Mouse (Mus musculus): Measurements from ENCODE around the gene Son.
A peak's percentile ranks its signal among the peaks of the same experiment; 100 is the strongest.
"Not testable (repeated sequence)": the region's sequence is repeated elsewhere in the genome, so short reads cannot be mapped to it uniquely, and the experiment has no call there.

The Son gene

DNA sequence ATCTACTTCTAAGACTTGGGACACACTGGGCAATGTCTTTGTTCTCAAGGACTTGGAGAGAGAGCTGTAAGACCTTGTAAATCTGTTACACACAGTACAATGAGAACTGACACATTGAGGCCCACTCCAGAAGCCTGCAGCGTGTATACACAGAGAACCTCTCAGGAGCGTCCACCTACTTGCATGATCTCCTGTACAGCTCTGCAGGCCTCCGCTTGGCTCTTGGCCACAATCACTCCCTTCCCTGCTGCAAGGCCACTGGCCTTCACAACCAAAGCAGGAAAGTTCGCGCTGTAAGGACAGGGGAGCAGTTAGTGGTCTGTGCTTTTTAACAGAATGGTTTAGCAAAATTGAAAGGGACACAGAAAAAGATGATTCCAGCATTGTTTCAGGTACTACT is 8.1 kb upstream of the Son start:
- DNase-seq (ENCODE audit: low spot score), result no peak

DNA sequence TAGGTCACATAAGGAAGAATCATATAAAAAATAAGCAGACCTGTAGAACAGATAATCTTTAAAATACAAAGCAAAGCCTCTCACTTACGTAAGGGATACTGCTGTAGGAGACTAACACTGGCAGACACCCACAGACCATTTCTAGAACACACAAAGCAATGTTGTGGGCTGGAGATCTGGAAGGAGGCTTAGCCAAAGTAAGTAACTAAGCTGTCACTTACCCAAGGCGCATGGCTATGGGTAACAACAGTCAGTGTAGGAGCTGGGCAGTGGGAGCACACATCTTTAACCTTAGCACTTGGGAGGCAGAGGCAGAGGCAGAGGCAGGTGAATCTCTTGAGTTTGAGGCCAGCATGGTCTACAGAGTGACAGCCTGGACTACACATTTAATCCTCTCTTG is 7.7 kb upstream of the Son start:
- no peak for DNase-seq (ENCODE audit: low spot score)

DNA sequence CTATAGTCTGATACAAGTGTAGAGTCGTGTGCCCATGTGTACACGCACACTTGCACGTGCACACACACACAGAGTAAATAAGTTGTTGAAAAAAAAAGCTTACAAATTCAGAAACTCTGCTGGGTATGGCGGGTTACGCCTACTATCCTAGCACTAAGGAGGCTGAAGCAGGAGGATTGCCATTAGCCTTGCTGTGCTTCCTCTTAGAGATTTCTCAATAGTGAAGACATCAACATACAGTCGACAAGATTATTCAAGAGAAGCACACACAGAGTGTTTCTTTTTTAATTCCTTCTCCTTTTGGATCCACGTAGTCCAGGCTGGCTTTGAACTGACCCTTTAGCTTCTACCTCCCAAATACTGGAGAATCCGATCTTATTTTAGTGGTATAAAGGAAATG is 7.1 kb upstream of the Son start:
- no peak for DNase-seq (ENCODE audit: low spot score)

DNA sequence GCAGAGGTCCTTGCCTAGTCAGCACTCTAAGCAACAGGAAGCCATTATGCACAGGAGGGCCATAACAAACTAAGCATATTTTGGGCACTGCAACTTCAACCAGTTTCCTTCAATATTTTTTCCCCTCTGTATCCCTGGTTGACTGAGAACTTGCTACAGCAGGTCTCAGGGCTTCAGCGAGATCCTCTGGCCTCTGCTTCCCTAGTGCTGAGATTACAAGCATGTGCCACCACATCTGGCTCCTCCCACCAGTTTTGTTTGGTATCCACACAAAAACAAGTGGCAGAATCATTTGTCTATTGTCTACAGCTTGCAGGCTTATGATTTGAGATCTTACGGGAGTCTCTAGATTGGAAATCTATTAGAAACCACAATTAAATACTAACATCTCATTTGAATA is 2.4 kb upstream of the Son start:
- peak; percentile 42 for DNase-seq (ENCODE audit: low spot score)

DNA sequence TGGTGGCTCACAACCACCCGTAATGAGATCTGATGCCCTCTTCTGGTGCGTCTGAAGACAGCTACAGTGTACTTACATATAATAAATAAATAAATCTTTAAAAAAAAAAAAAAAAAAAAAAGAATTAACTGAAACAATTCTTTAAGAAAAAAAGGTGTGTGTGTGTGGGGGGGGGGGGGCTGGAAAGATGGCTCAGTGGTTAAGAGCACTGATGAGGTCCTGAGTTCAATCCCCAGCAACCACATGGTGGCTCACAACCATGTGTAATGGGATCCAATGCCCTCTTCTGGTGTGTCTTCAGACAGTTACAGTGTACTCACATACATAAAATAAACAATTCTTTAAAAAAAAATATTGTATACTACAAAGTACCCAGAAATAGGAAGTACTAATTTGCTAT is 1.9 kb upstream of the Son start:
- not testable (repeated sequence) for DNase-seq (ENCODE audit: low spot score)

DNA sequence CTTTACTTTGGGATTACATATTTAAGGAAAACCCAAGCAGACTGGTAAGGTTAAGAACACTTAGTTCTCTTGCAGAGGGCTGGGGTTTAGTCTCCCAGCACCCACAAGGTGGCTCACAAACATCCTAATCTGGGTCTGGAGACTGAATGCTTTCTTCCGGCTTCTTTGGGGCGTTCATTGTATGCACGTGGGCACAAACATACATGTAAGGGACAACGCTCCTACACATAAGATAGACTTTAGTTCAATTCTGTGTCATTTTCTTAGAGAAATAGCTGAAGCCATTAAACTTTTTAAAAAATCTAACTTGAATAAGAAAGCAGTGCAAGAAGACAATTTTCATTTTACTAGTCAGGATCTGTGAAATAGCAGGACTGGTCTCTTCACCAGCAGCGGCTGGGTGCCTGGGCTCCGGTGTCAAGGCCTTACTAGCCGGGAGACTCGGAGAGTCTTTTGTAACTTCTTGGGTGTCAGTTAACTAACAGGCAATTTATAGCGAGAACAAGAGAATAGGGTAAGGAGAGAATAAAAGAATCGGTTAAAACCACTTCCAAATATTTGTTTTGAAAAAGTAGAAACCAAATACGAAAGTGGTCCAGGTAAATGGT is 1.2 kb upstream of the Son start:
- peak; percentile 61 for DNase-seq (ENCODE audit: low spot score)

DNA sequence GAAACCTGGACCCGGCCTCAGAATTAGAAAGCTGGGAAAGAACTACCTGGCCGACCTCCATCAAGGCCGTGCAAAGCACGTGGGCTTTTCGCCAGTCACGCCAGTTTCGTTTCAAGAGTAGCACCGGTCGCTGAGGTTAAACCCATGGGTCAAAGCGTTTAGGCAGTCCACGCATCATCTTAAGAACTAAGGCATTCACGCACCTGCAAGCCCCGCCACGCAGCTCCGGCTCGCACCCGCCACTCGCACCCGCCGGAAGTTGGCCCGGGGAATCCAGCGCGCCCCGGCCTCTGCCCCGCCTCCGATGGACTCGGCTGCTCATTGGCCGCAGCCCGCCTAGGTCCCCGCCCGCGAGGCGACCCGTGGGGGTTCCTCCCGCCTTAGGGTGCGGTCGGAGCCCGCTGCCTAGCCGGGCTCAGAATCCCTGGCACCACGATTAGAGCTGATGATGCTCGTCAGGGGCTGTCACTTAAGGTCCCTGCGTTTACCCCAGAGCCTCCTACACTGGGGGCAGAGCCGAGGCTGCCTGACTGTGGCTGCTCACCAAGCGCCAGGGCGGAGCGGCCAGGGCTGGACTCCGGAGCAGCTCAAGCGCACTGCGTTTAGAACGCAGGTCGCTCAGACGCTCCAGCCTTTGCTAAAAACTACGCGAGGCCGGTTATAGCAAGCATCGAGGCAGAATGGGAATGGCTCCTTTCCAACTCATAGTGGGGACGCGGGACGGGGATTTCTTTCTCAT is 456 bp upstream of the Son start, which contains the start of gene Gart:
TSS of gene Gart (minus strand) at position 272 of the 739 bp plus-strand sequence.
- peak; percentile 91 for DNase-seq (ENCODE audit: low spot score)

DNA sequence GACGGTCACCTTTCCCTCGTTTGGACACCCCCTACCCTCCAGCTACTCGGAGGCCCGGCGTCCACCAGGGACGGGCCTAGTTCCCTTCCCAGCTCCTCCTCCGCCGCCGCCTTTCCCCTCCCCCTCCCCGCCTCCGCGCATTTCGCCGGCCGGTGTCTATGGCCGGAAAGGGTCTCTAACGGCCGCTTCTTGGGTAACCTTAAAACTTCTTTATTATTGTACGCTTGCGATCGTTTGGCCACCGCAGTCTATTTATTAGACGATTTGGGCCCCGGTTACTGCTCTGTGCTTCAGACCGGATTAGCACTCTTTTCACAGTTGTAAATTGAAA is 879 bp downstream of the Son start:
- DNase-seq (ENCODE audit: low spot score), result peak; percentile 87

DNA sequence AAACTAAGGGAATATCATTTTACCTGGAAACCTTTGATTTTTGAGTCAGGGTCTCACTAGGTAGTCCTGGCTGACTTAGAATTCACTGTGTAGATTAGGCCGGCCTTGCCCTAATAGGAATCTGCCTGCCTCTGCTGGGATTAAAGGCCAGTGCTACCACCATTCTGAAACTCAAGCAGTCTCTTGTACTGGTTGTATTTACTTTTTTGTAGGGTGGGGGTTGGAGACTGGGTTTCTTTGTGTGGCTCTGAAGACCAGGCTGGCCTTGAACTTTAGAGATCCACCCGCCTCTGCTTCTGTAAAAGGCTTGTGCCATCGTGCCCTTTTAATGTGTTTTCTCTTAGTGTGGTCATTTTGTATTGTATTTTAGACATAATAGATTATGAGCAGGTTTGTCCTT is 1.9 kb downstream of the Son start:
- peak; percentile 25 for DNase-seq (ENCODE audit: low spot score)

DNA sequence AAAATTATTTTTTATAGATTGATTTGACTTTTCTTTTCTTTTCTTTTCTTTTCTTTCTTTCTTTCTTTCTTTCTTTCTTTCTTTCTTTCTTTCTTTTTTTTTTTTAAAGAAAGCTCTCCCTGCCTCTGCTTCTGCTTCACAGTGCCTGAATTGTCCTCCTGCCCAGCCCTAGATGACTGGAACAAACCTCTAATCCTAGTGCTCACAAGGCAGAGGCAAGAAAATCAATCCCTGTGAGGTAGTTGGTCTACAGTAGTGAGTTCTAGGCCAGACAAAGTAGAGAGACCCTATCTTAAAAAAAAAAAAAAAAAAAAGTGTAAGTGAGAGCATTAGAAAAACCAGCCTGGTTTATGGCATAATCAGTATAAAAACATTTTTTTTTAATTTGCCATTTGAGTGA is 2.5 kb downstream of the Son start:
- no peak for DNase-seq (ENCODE audit: low spot score)

DNA sequence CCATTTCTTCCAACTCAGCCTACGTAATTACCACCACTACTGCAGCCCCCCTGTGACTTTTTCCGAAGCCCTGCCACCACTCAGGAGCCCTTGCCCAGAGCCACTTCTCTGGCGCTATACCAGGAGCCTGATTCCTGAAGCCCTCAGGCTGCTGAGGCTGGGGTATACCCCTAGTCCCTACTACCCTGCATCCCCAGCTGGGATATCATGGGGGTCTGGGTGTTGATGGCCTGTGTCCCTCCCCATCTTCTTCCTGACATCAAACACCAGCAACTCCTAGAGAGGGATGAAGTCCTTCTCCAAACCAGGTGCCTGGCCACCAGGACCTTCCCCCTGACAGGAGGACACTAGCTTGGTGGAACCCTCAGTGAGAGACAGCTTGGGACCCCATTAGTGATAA is 4.9 kb downstream of the Son start:
- DNase-seq (ENCODE audit: low spot score), result no peak

DNA sequence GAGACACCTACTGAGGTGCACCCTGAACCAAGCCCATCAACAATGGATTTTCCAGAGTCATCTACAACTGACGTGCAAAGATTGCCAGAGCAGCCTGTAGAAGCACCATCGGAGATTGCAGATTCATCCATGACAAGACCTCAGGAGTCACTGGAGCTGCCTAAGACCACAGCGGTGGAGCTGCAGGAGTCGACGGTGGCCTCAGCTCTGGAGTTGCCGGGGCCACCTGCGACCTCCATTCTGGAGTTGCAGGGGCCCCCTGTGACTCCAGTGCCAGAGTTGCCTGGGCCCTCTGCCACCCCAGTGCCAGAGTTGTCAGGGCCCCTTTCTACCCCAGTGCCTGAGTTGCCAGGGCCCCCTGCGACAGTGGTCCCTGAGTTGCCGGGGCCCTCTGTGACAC is 8.0 kb downstream of the Son start:
- no peak for DNase-seq (ENCODE audit: low spot score)

DNA sequence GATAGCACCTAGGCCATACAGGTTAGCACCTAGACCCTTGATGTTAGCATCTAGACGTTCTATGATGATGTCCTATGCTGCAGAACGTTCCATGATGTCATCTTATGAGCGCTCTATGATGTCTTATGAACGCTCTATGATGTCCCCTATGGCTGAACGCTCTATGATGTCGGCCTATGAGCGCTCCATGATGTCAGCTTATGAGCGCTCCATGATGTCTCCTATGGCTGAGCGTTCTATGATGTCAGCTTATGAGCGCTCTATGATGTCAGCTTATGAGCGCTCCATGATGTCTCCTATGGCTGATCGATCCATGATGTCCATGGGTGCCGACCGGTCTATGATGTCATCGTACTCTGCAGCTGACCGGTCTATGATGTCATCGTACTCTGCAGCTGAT is 10.0 kb downstream of the Son start:
- DNase-seq (ENCODE audit: low spot score), result no peak

DNA sequence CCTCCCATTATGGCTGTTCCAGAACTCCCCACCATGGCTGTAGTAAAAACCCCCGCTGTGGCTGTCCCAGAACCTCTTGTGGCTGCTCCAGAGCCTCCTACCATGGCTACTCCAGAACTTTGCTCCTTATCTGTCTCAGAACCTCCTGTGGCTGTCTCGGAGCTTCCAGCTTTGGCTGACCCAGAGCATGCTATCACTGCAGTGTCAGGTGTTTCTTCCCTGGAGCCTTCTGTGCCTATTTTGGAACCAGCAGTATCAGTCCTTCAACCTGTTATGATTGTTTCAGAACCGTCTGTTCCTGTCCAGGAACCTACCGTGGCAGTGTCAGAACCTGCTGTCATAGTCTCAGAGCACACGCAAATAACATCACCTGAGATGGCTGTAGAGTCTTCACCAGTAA is 11.2 kb downstream of the Son start:
- DNase-seq (ENCODE audit: low spot score), result no peak

DNA sequence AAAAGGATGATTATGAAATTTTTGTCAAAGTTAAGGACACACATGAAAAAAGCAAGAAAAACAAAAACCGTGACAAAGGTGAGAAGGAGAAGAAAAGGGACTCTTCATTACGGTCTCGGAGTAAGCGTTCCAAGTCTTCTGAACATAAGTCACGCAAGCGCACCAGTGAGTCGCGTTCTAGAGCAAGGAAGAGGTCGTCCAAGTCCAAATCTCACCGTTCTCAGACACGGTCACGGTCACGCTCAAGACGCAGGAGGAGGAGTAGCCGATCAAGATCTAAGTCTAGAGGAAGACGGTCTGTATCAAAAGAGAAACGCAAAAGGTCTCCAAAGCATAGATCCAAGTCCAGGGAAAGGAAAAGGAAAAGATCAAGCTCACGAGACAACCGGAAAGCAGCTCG is 12.5 kb downstream of the Son start:
- no peak for DNase-seq (ENCODE audit: low spot score)

DNA sequence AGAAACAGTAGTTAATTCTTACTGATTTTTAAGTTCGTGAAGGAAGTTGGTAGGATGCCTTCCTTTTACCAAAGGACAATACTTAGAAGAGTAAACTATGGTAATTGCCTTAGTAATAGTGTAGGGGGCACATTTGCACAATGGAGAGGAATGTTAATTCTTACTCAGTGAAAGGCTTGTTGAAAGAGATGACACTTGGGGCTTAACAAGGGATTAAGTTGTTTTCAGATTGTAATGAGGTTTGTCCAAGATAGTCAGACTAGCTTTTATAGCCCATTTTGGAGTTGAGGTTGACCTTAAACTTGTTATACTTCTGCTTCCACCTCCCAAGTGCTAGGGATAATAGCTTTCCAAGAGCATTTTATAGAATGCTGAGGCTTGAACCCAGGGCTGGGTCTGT is 14.1 kb downstream of the Son start:
- no peak for DNase-seq (ENCODE audit: low spot score)

DNA sequence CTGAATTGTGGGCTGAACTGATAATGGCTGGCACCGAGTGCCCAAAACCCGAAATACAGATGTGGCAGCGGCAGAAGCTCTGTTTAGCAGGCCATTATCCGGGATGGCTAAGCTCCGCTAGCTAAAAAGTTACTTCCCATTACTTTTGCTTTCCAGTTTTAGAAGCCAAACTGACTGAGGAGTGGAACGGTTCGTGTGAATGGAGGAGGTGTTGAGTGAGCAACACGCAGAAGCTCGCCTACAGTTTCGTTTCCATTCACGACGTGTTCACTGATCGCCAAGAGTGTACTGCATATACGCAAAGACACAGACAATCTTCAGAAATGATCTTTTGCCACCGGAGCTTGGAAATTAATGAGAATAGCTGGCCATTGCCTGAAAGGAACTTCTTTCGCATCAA is 15.0 kb downstream of the Son start:
- DNase-seq (ENCODE audit: low spot score), result no peak

DNA sequence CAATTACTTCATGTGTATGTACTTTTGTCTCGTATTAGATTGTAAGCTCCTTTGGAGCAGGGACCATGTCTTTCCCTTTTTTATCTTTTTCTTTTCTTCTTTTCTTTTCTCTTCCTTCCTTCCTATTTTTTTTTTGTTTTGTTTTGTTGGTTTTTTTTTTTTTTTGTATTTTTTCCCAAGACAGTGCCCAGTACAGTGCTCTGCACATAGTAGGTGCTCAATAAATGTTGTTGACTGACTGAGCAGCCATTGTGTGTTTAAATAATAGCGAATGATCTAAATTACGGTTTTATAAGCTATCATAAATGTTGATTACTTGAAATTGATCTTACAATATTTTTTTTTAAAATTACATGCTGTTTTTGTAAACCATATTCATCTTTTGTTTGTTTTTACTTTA is 16.5 kb downstream of the Son start:
- no peak for DNase-seq (ENCODE audit: low spot score)

DNA sequence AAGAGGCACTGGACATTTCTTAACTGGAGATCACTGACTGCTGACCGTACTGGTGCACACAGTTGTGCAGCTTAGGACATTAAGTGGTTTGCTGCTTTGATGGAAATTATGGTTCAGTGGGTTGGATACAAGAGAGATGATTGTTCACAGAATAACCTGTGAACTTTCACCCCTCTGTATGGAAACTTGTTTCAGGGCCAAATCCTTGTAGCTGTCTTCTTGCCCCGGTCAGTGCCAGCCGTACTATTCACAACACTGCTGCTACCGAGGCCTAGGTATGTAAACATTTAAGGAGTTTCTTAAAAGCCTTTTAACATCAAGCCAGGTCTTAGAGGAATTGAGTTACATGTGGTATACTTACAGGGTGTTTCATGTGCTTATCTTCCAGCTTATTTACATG is 27.2 kb downstream of the Son start:
- DNase-seq (ENCODE audit: low spot score), result no peak

DNA sequence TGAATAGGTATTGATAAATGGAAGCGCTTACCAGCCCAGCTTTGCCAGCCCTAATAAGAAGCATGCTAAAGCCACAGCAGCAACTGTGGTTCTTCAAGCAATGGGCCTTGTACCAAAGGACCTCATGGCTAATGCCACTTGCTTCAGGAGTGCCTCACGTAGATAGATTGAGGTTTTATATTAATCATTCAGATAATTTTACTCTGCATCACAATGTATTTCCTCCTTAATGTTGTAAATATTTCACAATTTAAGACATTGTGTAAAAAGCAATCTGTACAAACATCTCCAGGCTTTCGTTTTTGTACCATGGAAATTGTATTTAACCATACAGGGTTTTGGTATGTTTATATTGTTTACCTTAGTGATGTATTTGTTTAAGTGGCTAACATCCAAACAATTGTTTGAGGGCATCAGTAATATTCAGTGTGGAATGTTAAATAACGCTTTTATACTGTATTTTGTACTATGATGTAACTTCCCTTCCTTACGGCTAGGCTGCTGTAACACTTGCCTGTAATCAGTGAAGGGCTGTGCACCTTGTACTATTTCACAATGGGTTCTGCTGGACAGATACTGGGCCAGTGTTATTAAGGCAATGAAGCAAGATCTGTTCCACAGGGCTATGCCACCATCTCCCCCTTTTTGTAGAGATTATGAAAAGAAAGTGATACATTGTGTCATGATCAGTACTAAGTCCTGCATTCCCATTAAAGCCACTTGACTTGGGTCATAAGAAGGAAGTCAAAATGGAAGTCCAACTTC is 31.0 kb downstream of the Son start:
- no peak for DNase-seq (ENCODE audit: low spot score)

DNA sequence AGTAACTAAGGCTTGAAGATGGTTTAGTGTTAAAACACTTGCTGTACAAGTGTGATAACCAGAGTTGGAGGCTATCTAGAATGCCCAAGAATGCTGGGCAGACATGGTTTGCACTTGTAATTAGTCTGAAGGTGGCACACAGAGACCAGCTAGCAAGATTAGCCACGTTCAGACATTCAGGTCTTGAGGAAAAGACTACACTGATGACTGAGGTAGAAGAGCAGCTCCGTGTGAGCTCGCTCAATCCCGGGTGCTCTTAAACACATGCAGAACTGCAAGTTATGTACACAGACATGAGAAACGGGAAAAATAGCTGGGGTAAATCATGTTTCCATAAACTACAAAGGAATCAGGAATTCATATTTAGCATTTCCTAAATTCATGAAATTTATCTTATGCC is 33.4 kb downstream of the Son start:
- no peak for DNase-seq (ENCODE audit: low spot score)

DNA sequence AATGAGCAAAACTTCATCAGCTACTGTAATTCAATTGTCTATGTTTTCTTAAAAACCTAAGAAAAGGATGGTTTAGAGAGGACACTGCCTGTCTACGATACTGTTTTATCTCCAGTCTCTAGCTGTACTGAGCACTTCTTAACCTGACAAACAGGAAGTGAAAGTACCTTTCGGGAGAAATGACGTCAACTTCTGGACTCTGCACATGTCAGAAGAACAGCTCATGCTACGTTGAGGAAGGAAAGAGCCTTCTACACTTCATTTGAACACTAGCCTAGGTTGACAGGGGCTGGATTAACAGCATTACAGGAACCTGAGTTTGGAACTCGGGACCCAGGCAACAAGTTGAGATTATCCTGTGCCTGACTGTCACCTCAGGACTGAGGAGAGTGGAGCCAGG is 38.2 kb downstream of the Son start:
- no peak for DNase-seq (ENCODE audit: low spot score)

DNA sequence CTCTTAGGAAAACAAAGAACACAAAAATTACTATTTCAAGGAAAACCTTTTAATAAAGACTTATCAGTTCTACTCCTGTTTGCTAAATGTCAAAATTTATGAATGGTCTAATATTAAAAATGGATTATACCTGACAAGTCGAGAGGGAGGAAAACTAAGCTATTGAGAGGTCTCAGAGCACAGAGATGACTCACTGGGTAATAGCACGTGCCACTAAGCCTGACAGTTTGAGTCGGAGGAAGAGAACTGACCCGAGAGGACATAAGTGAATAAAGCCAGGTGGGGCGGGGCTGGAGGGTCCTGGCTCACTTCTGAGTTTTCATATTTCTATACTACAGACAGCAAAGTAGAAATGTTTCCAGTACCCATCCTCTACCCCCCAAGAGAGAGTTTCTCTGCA is 39.1 kb downstream of the Son start:
- DNase-seq (ENCODE audit: low spot score), result no peak

Measured in adipocyte (in vitro differentiated cells).